Mouse (Mus musculus) bone marrow, adult 2 months (tissue): ENCODE results near the gene Serpinb9. TPM values are rescaled to one million over a fixed set of nuclear protein-coding genes. Genes with fewer than 3 reads are reported as not detected.

ENCODE experiments used
- H3K27ac ChIP-seq: fragments of 200-500 bp; 2 replicates; pipeline ENCODE4 v1.5.1; 2012; ENCODE audit warnings: low read depth, mild to moderate bottlenecking, control low read depth, inconsistent platforms, low read length; ENCODE audit not compliant: control insufficient read depth, poor library complexity, insufficient read depth
- H3K4me1 ChIP-seq: fragments of 200-500 bp; 2 replicates; pipeline ENCODE4 v1.6.1; 2011; ENCODE audit warnings: low read length; ENCODE audit not compliant: control insufficient read depth, insufficient read depth
- H3K4me3 ChIP-seq: fragments of 200-500 bp; replicated peaks from 2 replicates; pipeline ENCODE3; 2011; ENCODE audit warnings: mild to moderate bottlenecking, low read depth, low read length, control low read depth; ENCODE audit not compliant: control insufficient read depth
- CTCF ChIP-seq: fragments of 200-500 bp; IDR thresholded peaks from 2 replicates; pipeline ENCODE4 v1.5.1; 2011; ENCODE audit warnings: low read length, control low read depth; ENCODE audit not compliant: control insufficient read depth, insufficient read depth
- POLR2A ChIP-seq: fragments of 200-500 bp; IDR thresholded peaks from 2 replicates; pipeline ENCODE4 v1.6.1; 2011; ENCODE audit warnings: low read depth, mild to moderate bottlenecking, control low read depth, low read length, borderline replicate concordance; ENCODE audit not compliant: control insufficient read depth
- WGBS: fragments of 180-500 bp; shearing (Covaris S2); methylation state at CpG from one replicate; pipeline ENCODE4 v1.1.7; 2018; 5-methylcytosine and 5-hydroxymethylcytosine counted together
- polyA plus RNA-seq: library from polyadenylated mRNA; stranded (reverse); fragments of >200 nt; gene quantifications from 2 replicates; pipeline ENCODE4 v1.2.4, GENCODE M21; 2011; ENCODE audit warnings: low replicate concordance; ENCODE audit not compliant: missing spikeins, insufficient read depth, insufficient read length

Serpinb9 gene
- polyA plus RNA-seq, 1 experiment, result 3.1 TPM

- no peak overlapping the region for H3K4me3 ChIP-seq
- WGBS, result 90% methylated on average over 2 of the region's 3 CpGs
- TF ChIP-seq POLR2A (no peak), CTCF (no peak)
- H3K27ac ChIP-seq, result no peak overlapping the region
- no peaks in the 10 kb centered on the region for H3K4me1 ChIP-seq
Measured at GRCm38 (mm10) chr13:33030281-33030680, 27.2 kb downstream of the Serpinb9 start.

GRCm38 (mm10) chr13:33035506-33035905, 32.5 kb downstream of the Serpinb9 start:
- 78% methylated on average over 1 of the region's 1 CpGs for WGBS
- Histone ChIP-seq H3K27ac (no peak overlapping the region), H3K4me1 (no peaks in the 10 kb centered on the region), H3K4me3 (no peak overlapping the region)
- no peak for TF ChIP-seq CTCF
- no peak for TF ChIP-seq POLR2A

- Histone ChIP-seq H3K27ac (no peak overlapping the region), H3K4me3 (no peak overlapping the region), H3K4me1 (no peaks in the 10 kb centered on the region; the same call in 1 of the 2 replicates)
- TF ChIP-seq POLR2A (no peak), CTCF (no peak)
- 84% methylated on average over 3 of the region's 3 CpGs for WGBS
Measured at GRCm38 (mm10) chr13:33043542-33043941, 40.5 kb downstream of the Serpinb9 start.

GRCm38 (mm10) chr13:33047234-33047633, 44.2 kb downstream of the Serpinb9 start:
- WGBS, result 43% methylated on average over 2 of the region's 2 CpGs
- Histone ChIP-seq H3K4me1 (no peaks in the 10 kb centered on the region; the same call in 1 of the 2 replicates), H3K4me3 (no peak overlapping the region), H3K27ac (no peak overlapping the region)
- no peak for TF ChIP-seq CTCF
- TF ChIP-seq POLR2A, result no peak

GRCm38 (mm10) chr13:33048187-33048586, 45.1 kb downstream of the Serpinb9 start:
- no peak for TF ChIP-seq POLR2A
- no peak for TF ChIP-seq CTCF
- 21% methylated on average over 4 of the region's 4 CpGs for whole genome bisulfite sequencing

GRCm38 (mm10) chr13:33051697-33052096, 48.6 kb downstream of the Serpinb9 start:
- H3K27ac ChIP-seq, result no peak overlapping the region
- no peak overlapping the region for H3K4me3 ChIP-seq
- H3K4me1 ChIP-seq, result no peaks in the 10 kb centered on the region; the same call in 1 of the 2 replicates
- WGBS, result 50% methylated on average over 3 of the region's 3 CpGs
- TF ChIP-seq POLR2A, result no peak
- TF ChIP-seq CTCF, result no peak

More at GRCm38 (mm10) chr13:33048187-33048586, 45.1 kb downstream of the Serpinb9 start:
- no peaks in the 10 kb centered on the region; the same call in 1 of the 2 replicates for H3K4me1 ChIP-seq
- no peak overlapping the region for H3K27ac ChIP-seq
- H3K4me3 ChIP-seq, result no peak overlapping the region

GRCm38 (mm10) chr13:33063048-33063447, 60.0 kb downstream of the Serpinb9 start:
- Histone ChIP-seq H3K27ac (no peak overlapping the region), H3K4me1 (no peaks in the 10 kb centered on the region), H3K4me3 (no peak overlapping the region)
- TF ChIP-seq CTCF (no peak), POLR2A (no peak)
- 75% methylated on average over 1 of the region's 1 CpGs for WGBS

Other genes with a start within 250 kb of the Serpinb9 start
- 1.1 TPM in 2 replicates for gene Mylk4, start 219.3 kb upstream of the Serpinb9 start, polyA plus RNA-seq
- gene Wrnip1, start 201.2 kb upstream of the Serpinb9 start, polyA plus RNA-seq, result 9.0 and 9.2 TPM in 2 replicates
- gene D930007J09Rik, start 200.4 kb upstream of the Serpinb9 start, polyA plus RNA-seq, result not detected in 2 replicates
- 42.2 and 91.9 TPM in 2 replicates for gene Serpinb1a, start 152.1 kb upstream of the Serpinb9 start, polyA plus RNA-seq
- not detected in 2 replicates for gene Serpinb1c, start 105.0 kb upstream of the Serpinb9 start, polyA plus RNA-seq
- gene Serpinb6b, start 38.0 kb upstream of the Serpinb9 start, polyA plus RNA-seq, result 2.9 and 6.2 TPM in 2 replicates
- 0.70 and 2.3 TPM in 2 replicates for gene Serpinb9b, start 24.2 kb downstream of the Serpinb9 start, polyA plus RNA-seq
- 1.00 TPM in 1 of 2 replicates, not detected in the other for gene Serpinb1b, start 75.3 kb downstream of the Serpinb9 start, polyA plus RNA-seq
- 0.97 TPM in 1 of 2 replicates, not detected in the other for gene Serpinb9c, start 156.5 kb downstream of the Serpinb9 start, polyA plus RNA-seq
- 1.4 TPM in 1 of 2 replicates, not detected in the other for gene Serpinb9d, start 189.7 kb downstream of the Serpinb9 start, polyA plus RNA-seq
- gene Serpinb9e, start 246.4 kb downstream of the Serpinb9 start, polyA plus RNA-seq, result not detected in 2 replicates